Mouse (Mus musculus) heart, embryonic 11.5 days (tissue): Measurements from ENCODE around the gene Oosp3. TPM values are rescaled to one million over a fixed set of nuclear protein-coding genes. Genes with fewer than 3 reads are reported as not detected.

Source experiments
- ATAC-seq: fragments of 200-750 bp; cut with Nextera tagmentation; replicated peaks from 2 replicates; pipeline ENCODE4 v1.8.0; 2017; ENCODE audit warnings: moderate library complexity; ENCODE audit not compliant: insufficient number of reproducible peaks, low FRiP score, low TSS enrichment
- H3K27ac ChIP-seq: fragments of 300-500 bp; sonication (generic); 2 replicates; pipeline ENCODE4 v1.5.1; 2014; ENCODE audit warnings: mild to moderate bottlenecking, low read depth, low read length
- H3K27me3 ChIP-seq: fragments of 300-500 bp; sonication (generic); 2 replicates; pipeline ENCODE4 v1.6.1; 2014; ENCODE audit warnings: mild to moderate bottlenecking, low read length, mixed read lengths; ENCODE audit not compliant: control insufficient read depth, insufficient read depth
- H3K36me3 ChIP-seq: fragments of 300-500 bp; sonication (generic); 2 replicates; pipeline ENCODE4 v1.6.1; 2014; ENCODE audit warnings: mild to moderate bottlenecking, low read length, moderate library complexity, mixed read lengths; ENCODE audit not compliant: control insufficient read depth, insufficient read depth
- H3K4me1 ChIP-seq: fragments of 300-500 bp; sonication (generic); 2 replicates; pipeline ENCODE4 v1.6.1; 2014; ENCODE audit warnings: low read length; ENCODE audit not compliant: control insufficient read depth, insufficient read depth
- H3K4me2 ChIP-seq: fragments of 300-500 bp; sonication (generic); 2 replicates; pipeline ENCODE4 v1.6.1; 2014; ENCODE audit warnings: mild to moderate bottlenecking, moderate library complexity
- H3K4me3 ChIP-seq: fragments of 300-500 bp; sonication (generic); 2 replicates; pipeline ENCODE4 v1.5.1; 2014; ENCODE audit warnings: low read depth, low read length
- H3K9ac ChIP-seq: fragments of 300-500 bp; sonication (generic); 2 replicates; pipeline ENCODE4 v1.6.1; 2014; ENCODE audit warnings: mild to moderate bottlenecking, low read depth, low read length, moderate library complexity
- H3K9me3 ChIP-seq: fragments of 300-500 bp; sonication (generic); replicated peaks from 2 replicates; pipeline ENCODE4 v1.6.1; 2016; ENCODE audit warnings: low read length; ENCODE audit not compliant: control insufficient read depth
- WGBS: fragments of 180-500 bp; shearing (Covaris S2); extraction: QIAGEN DNeasy Blood & Tissue Kit; methylation state at CpG from one replicate; pipeline ENCODE4 v1.1.7; 2014; ENCODE audit not compliant: insufficient replicate concordance; 5-methylcytosine and 5-hydroxymethylcytosine counted together
- polyA plus RNA-seq: library from polyadenylated mRNA; unstranded; fragments of >200 nt; fragmentation: Nextera tagmentation; extraction: Ambion mirVana; gene quantifications from 2 replicates; pipeline ENCODE4 v1.2.1, GENCODE M21; 2014

Oosp3 gene
- not detected in 2 replicates for polyA plus RNA-seq

DNA sequence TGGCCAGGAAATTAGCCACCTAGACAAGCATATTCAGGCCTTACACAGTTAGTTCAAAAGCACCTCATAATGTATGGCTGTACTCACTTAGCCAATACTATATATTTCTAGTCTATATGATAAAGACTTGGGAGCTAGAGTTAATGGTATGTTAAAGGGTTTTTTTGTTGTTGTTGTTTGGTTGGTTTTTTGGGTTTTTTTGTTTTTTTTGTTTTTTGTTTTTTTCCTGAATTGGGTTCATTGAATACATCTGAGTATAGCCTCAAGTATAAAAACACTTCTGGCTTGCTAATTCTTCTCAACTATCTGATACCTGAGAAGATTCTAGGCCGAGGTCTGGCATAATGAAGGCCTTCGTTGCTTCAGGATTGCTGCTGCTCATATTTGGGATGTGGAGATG, at the start of gene Oosp3:
Gene Oosp3 (plus strand): TSS at position 301 of the 400 bp plus-strand sequence.
- no peak within 1 kb of the TSS for H3K9ac ChIP-seq
- H3K4me2 ChIP-seq, result no peak within 1 kb of the TSS
- H3K27ac ChIP-seq, result no peak within 1 kb of the TSS
- no peaks in the 10 kb centered on the region for H3K27me3 ChIP-seq
- H3K4me3 ChIP-seq, result no peak within 1 kb of the TSS
- WGBS, result 66% methylated on average over 2 of the region's 2 CpGs
- H3K9me3 ChIP-seq, result no peaks in the 10 kb centered on the region
- H3K4me1 ChIP-seq, result no peaks in the 10 kb centered on the region
- H3K36me3 ChIP-seq, result no peaks in the 10 kb centered on the region
- no peak for ATAC-seq

DNA sequence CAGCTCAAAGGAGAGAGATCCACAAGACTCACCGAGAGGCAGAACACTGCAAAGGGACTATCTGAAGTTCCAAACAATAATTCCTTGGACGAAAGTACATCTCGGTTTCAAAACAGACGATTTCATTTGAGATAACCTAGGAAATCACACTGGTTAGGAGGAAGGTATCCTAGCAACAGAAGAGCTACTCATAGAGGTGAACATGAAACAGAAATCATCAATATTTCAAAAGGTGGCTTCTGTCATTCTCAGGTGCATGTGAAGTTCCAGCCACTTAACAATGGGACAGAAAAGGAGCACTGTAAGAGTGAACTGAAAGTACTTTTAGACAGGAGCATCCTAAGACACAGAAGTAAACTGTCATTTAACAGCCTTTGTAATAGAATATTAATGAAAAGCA, 47.3 kb upstream of the Oosp3 start:
- no peak overlapping the region for H3K9ac ChIP-seq
- no peak overlapping the region for H3K4me3 ChIP-seq
- no peak overlapping the region for H3K27ac ChIP-seq
- H3K36me3 ChIP-seq, result no peaks in the 10 kb centered on the region
- no peak for ATAC-seq
- no peak overlapping the region for H3K4me2 ChIP-seq
- 75% methylated on average over 4 of the region's 4 CpGs for WGBS
- no peaks in the 10 kb centered on the region for H3K9me3 ChIP-seq
- no peaks in the 10 kb centered on the region for H3K4me1 ChIP-seq
- H3K27me3 ChIP-seq, result no peaks in the 10 kb centered on the region

DNA sequence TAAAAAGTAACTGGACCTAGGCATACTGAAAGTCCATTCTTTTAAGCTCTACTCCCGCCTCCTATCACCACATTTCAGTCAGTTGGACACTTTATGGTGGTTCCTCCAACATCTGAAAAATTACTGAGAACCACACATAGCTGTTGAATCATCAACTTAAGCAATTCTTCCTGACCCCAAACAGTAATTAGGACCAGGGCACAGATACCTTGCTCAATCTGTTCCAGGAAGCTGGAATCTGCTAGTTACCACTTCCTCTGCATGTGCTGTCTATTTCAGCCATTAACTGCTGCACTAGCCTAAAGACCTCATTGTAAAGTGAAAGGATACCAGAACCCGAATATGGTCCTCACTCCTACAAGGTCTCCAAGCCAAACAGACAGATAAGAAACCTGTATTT, 37.7 kb upstream of the Oosp3 start:
- H3K9me3 ChIP-seq, result no peaks in the 10 kb centered on the region
- WGBS, result 58% methylated on average over 2 of the region's 2 CpGs
- no peak for ATAC-seq
- H3K27me3 ChIP-seq, result no peaks in the 10 kb centered on the region
- H3K4me1 ChIP-seq, result no peaks in the 10 kb centered on the region
- H3K4me3 ChIP-seq, result no peak overlapping the region
- H3K27ac ChIP-seq, result no peak overlapping the region
- H3K36me3 ChIP-seq, result no peaks in the 10 kb centered on the region
- no peak overlapping the region for H3K4me2 ChIP-seq
- no peak overlapping the region for H3K9ac ChIP-seq

DNA sequence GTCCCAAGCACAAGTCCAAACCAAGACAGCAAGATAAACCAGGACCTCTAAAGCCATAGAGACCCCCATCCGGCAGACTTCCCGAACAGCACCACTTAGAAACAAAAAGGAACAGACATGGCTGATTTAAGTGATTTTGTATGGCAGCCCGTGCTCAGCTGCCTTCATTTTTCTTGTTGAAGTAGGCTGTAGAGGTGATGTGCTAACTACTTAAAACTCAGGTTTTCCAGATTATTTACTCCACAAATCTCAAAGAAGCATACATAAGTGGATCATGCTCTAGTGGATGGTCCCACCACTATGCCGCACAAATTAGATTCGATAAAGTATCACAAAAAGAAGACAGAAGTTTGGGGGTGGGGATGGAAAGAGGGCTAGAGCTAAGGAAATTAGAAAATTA, 36.4 kb upstream of the Oosp3 start, which contains the start of gene Oosp2:
Gene Oosp2 (minus strand): TSS at position 101 of the 400 bp plus-strand sequence.
- H3K4me2 ChIP-seq, result no peak within 1 kb of the TSS
- no peak within 1 kb of the TSS for H3K27ac ChIP-seq
- no peaks in the 10 kb centered on the region for H3K9me3 ChIP-seq
- H3K4me1 ChIP-seq, result no peaks in the 10 kb centered on the region
- 81% methylated on average over 5 of the region's 5 CpGs for WGBS
- H3K27me3 ChIP-seq, result no peaks in the 10 kb centered on the region
- no peaks in the 10 kb centered on the region for H3K36me3 ChIP-seq
- no peak within 1 kb of the TSS for H3K9ac ChIP-seq
- no peak for ATAC-seq
- H3K4me3 ChIP-seq, result no peak within 1 kb of the TSS

DNA sequence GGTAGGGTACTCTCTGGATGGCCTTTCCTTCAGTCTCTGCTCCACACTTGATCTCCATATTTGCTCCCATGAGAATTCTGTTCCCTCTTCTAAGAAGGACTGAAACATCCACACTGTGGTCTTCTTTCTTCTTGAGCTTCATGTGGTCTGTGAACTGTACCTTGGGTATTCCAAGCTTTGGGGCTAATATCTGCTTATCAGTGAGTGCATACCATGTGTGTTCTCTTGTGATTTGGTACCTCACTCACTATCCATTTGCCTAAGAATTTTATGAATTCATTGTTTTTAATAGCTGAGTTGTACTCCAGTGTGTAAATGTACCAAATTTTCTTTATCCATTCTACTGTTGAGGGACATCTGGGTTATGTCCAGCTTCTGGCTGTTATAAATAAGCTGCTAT, 35.3 kb upstream of the Oosp3 start:
- H3K4me1 ChIP-seq, result no peaks in the 10 kb centered on the region
- no peaks in the 10 kb centered on the region for H3K27me3 ChIP-seq
- ATAC-seq, result no peak
- no peak overlapping the region for H3K4me2 ChIP-seq
- H3K4me3 ChIP-seq, result no peak overlapping the region
- H3K9ac ChIP-seq, result no peak overlapping the region
- H3K27ac ChIP-seq, result no peak overlapping the region
- no peaks in the 10 kb centered on the region for H3K36me3 ChIP-seq
- H3K9me3 ChIP-seq, result no peaks in the 10 kb centered on the region

GRCm38 (mm10) chr19:11690839-11691238, 6.0 kb upstream of the Oosp3 start, which contains the start of gene Oosp1:
Oosp1 (minus strand) TSS chr19:11691150.
- Histone ChIP-seq H3K9ac (no peak within 1 kb of the TSS), H3K27me3 (no peaks in the 10 kb centered on the region), H3K4me1 (no peaks in the 10 kb centered on the region), H3K4me2 (no peak within 1 kb of the TSS), H3K27ac (no peak within 1 kb of the TSS), H3K9me3 (no peaks in the 10 kb centered on the region), H3K36me3 (no peaks in the 10 kb centered on the region), H3K4me3 (no peak within 1 kb of the TSS)
- WGBS, result 67% methylated on average over 5 of the region's 5 CpGs
- ATAC-seq, result no peak

- H3K27me3 ChIP-seq, result no peaks in the 10 kb centered on the region
- no peak for ATAC-seq
- 58% methylated on average over 1 of the region's 1 CpGs for WGBS
- H3K9me3 ChIP-seq, result no peaks in the 10 kb centered on the region
- H3K4me1 ChIP-seq, result no peaks in the 10 kb centered on the region
- H3K9ac ChIP-seq, result no peak overlapping the region
- no peaks in the 10 kb centered on the region for H3K36me3 ChIP-seq
- H3K27ac ChIP-seq, result no peak overlapping the region
- H3K4me3 ChIP-seq, result no peak overlapping the region
- H3K4me2 ChIP-seq, result no peak overlapping the region
These were observed 5.4 kb upstream of the Oosp3 start for GRCm38 (mm10) chr19:11691454-11691853.

DNA sequence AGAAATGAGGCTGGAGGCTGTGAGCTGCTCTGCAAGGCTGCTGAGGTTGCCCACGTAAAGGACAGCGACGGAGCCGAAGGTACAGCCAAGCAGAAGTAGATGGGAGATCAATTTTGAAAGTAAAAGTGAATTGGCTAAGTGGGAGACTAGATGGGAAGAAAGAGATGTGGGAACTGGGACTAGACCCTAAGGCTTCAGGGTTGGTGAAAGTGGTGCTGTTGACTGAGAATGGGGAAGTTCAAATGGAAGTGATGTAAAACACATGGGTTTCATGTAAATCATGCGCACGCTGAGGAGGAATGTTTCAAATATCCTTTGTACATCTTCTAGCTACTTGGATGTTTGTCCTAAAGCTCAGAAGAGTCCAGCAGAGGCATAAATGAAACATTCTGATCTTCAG, 1.5 kb downstream of the Oosp3 start:
- WGBS, result 91% methylated on average over 6 of the region's 6 CpGs
- H3K4me2 ChIP-seq, result no peak overlapping the region
- no peaks in the 10 kb centered on the region for H3K9me3 ChIP-seq
- no peak overlapping the region for H3K4me3 ChIP-seq
- no peaks in the 10 kb centered on the region for H3K4me1 ChIP-seq
- H3K27ac ChIP-seq, result no peak overlapping the region
- H3K36me3 ChIP-seq, result no peaks in the 10 kb centered on the region
- ATAC-seq, result no peak
- H3K27me3 ChIP-seq, result no peaks in the 10 kb centered on the region
- no peak overlapping the region for H3K9ac ChIP-seq

- Histone ChIP-seq H3K27ac (no peak overlapping the region), H3K4me3 (no peak overlapping the region), H3K36me3 (no peaks in the 10 kb centered on the region), H3K4me1 (no peaks in the 10 kb centered on the region), H3K9me3 (no peaks in the 10 kb centered on the region), H3K9ac (no peak overlapping the region), H3K27me3 (no peaks in the 10 kb centered on the region), H3K4me2 (no peak overlapping the region)
- WGBS, result 71% methylated on average over 4 of the region's 4 CpGs
- ATAC-seq, result no peak
These were observed 15.6 kb downstream of the Oosp3 start for GRCm38 (mm10) chr19:11712451-11712850.
